Mouse (Mus musculus): ENCODE results near the gene U90926.

Gene U90926

GRCm38 (mm10) chr5:92215308-92215707 is at the start of gene U90926:
U90926 (minus strand) TSS chr5:92215408.
- no peak for DNase-seq

DNA sequence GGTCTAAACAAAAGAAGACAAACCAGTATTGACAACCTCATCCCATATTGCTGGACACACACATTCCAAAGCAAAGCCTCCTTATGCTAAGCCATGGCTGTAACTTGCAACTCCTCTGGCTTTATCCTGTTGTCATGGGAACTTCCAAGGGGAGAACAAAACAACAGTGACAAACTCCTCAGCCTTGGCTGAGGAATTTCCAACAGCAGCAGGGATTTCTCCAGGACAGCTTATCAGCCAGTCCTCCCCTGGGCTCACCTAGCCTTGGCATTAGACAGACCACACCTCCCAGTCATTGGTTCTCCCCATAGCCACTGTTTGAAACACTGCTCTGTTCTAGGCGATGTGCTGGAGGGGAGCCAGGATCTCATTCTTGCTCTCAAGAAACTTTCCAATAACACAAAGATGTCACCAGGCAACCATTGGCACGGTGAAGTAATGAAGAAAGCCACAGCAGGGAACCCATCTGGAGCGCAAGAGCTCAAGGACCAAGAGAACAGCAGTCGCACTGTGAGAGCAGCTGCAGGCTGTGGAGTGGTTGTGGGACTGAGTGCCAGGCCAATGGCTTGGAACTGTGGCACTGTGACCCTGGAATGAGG is 48.7 kb upstream of the U90926 start:
- DNase-seq: peak in 1 of 2 experiments; percentile 54

- no peak for DNase-seq
Observed at GRCm38 (mm10) chr5:92262646-92263045, 47.4 kb upstream of the U90926 start.

- DNase-seq: peak in 1 of 2 experiments; percentile 33
Observed at GRCm38 (mm10) chr5:92256218-92256617, 41.0 kb upstream of the U90926 start, which contains the start of gene Ppef2. Ppef2 (minus strand) TSS chr5:92256278.

GRCm38 (mm10) chr5:92254476-92254875 is 39.3 kb upstream of the U90926 start:
- no peak for DNase-seq

DNA sequence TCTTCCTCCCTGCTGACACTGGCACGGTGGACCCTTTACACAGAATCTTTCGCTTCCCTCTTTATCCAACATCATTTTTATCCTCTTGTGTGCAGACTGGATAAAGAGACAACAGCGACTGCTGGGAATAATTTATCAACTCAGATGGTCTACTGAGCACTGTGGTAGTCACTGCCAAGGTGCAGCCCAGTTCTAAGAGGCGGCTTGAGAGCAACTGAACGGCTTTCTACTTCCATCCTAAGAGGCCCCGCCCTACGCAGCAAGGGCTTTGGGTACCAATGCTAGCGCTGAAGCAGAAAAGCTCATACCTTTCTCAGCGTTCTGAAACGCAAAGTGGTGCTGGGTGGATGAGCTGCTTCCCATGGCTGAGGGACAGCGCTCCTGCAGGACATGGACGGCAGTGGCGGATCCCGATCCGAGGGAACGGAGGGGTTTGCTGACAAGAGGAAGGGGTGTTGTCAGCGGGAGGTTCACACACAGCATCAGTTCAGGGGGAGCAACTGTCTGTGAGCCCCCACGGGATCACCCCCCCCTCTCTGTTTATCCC is 37.7 kb upstream of the U90926 start:
- peak; percentile 41 for DNase-seq

GRCm38 (mm10) chr5:92252031-92252430 is 36.8 kb upstream of the U90926 start:
- DNase-seq: no peak

GRCm38 (mm10) chr5:92248614-92249013 is 33.4 kb upstream of the U90926 start:
- no peak for DNase-seq

- DNase-seq: no peak
Observed at GRCm38 (mm10) chr5:92245483-92245882, 30.3 kb upstream of the U90926 start.

DNA sequence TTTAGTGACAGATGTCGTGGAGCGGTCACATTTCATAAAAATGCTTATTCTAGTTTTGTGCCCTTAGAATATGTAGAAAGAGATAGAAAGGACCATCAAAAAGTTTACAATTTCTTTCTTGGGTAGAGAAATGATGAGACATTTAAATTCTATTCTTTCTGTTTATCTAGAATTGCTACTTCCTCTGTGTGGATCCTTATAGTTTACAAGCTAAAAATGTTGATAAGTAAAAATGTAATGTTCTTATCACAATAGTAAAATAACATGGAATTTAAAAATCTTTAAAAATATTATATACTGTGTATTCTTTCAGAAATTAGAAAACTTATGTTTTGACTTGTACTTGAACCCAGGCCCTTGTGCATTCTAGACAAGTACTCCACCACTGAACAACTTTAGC is 29.7 kb upstream of the U90926 start:
- no peak for DNase-seq

GRCm38 (mm10) chr5:92240769-92241168 is 25.6 kb upstream of the U90926 start:
- DNase-seq: no peak

- peak; percentile 84 to 86 for DNase-seq
Observed at GRCm38 (mm10) chr5:92239333-92240232, 24.4 kb upstream of the U90926 start.

DNA sequence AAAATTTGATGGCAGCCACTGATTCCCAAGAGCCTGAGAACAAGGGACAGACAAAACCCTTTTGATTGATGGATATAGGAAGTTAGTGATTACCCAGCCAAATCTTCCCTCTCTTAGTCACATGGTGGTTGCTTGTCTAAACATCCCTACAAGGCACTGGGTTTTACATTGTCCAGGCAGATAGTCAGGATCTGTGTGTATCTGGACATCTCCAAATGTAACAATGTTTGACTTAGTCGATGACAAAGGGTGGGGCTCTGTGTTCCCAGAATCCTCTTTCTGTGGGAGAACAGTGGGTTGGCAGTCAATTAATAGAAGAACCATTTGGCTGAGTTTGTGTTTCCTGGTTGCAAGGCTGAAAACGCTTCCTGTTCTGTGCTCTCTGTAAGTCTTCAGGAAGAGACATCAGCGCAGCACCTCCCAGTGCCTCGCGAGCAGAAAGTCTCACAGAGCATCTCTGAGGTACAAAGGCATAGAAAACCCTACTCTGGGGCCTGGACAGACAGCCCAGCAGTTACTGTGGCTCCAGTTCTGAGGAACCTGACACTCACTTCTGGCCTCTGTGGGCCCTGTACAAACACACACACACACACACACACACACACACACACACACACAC is 19.8 kb upstream of the U90926 start:
- no peak for DNase-seq

GRCm38 (mm10) chr5:92233366-92233765 is 18.2 kb upstream of the U90926 start:
- DNase-seq: no peak

DNA sequence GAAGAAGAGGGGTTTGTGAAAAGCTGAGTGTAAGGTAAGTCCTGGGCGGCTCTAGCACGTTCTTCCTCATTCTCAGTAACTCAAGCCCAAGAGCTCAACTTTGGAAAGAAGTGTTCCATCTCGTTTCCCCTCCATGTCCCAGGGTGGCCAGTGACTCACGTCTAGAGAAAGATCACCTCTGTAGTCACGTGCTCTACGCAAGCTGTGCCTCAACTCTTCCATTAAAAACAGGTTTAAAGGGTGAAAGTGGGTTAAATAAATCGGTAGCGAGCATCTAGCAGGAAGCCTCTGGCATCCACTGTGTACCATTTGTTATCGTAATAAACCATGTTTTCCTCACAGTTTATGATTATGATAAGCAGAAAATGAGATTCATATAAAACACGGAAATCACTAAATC is 16.6 kb upstream of the U90926 start:
- DNase-seq: no peak

DNA sequence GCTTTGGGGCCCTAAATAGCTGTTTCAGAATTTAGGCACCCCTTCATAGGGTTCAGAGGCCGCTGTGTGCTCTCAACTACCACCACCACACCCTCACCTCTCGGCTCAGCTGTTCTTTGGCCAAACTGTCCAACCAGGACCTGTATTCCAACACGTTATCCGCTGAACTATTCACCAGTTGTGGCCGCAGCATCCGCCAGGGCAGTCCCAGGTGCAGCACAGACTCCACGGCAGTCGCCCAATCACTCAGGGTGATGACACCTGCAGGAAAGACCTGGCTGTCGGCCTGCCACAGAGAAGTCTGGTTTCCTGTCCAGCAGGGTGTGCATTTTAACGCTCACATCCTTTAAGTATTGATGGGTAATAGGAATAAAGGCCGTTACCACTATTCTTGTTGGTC is 15.1 kb upstream of the U90926 start:
- DNase-seq: no peak

DNA sequence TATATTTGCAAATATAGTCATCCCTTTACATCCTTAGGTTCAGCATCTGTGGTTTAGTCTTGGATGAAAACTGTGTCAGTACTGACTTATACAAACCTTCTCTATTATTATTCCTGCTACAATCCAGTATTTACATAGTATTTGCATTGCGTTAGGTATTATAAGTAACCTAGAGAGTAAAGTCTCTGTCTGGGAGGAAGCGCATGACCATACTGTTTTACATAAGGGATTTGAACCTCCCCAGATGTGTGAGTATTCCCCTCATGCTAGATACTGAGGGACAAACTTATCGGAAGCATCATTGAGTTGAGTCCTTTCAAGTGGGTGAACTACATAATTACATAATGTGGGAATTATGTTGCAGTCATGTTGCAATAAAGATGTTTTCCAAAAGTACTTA is 14.3 kb upstream of the U90926 start:
- DNase-seq: no peak

DNA sequence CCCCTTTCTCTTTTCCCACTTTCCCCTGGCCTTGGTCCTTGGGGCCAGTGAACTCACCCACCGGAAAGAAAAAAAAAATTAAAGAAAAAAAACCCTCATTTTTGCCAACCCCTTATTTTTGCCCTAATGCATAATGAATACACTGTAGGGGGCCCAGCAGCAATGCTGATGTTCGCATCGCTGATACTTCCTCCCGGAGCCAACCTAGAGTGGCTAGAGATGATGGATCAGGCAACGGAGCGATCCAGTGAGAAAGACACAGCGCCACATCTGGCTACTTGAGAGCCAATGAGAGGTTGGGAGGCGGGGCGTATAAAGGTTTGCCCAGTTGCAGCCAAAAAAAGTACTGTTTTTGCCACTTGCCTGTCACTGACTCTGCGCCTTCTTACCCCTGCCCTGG is 13.6 kb upstream of the U90926 start:
- no peak for DNase-seq

GRCm38 (mm10) chr5:92227782-92228181 is 12.6 kb upstream of the U90926 start:
- DNase-seq: no peak

GRCm38 (mm10) chr5:92220287-92220902 is 5.2 kb upstream of the U90926 start:
- DNase-seq: no peak

DNA sequence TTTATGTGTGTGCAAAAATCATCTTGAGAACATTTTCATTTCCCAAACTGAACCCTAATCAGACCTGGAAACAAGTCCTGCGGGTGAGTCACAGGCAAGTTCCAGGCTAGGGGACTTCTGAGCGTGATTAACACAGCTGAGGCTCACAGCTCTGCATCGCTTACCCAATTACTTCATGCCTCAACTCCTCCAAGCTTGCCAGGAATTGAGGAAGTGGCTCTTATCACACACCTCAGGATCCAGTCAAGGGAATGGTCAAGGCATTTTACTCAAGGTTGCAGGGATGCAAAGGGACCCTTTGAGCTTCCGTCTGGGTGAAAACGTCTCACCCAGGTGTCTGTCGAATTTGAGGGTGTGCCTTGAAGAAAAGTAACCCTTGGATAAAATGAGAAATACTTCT is 4.6 kb upstream of the U90926 start:
- peak in 1 of 2 experiments; percentile 21 for DNase-seq

DNA sequence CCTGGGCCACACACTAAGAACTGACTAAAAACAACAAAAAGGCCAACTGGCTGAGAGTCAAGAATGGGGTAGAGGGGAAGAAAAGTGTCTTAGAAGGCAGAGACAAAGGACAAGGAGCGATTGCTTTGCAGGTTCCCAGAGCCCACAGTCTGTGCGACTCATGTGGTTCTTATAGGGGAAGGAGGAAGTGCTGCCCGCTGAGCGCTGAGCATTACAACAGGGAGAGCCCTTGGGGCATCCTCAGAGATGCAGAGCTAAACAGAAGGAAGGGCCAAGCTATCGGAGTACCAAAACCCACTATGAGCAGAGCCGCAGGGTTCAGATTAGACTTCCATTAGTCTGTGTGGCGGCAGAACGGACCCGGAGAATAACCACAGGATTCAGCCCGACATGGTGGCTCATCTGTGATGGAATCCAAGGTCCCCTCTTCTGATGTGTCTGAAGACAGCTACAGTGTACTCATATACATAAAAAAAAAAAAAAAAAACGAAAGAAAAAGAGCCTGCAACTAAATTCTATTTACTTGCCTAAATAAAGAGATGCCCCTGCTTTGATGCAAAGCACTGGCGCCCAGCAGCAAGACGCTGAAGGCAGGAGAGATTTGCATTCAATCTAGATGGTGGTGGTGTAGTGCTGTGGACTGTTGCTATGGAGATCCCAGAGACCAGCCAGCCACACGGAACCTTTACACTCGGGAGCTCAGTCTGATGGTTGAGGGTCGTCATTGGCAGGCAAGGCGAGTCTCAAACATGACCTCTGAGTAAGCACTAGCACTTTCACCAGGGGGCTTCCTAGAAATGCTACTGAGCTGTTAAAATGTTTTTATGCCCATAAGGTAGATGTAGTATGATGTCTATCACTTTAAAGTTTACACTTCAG is 3.9 kb upstream of the U90926 start:
- DNase-seq: peak in 1 of 2 experiments; percentile 12
